Mouse (Mus musculus) hindbrain, embryonic 11.5 days (tissue): ENCODE results near the gene Dync1i2. TPM values are rescaled to one million over a fixed set of nuclear protein-coding genes. Genes with fewer than 3 reads are reported as not detected.

Experiments used
- ATAC-seq: fragments of 200-750 bp; cut with Nextera tagmentation; 2 replicates; pipeline ENCODE4 v1.8.0; 2017; ENCODE audit warnings: mild to moderate bottlenecking, moderate TSS enrichment, moderate library complexity; ENCODE audit not compliant: low FRiP score
- DNase-seq: peaks from one replicate; pipeline ENCODE4 v3.0.0-alpha.2; 2015; ENCODE audit warnings: low spot score
- H3K27ac ChIP-seq: fragments of 300-500 bp; sonication (generic); 2 replicates; pipeline ENCODE4 v1.5.1; 2014; ENCODE audit warnings: mild to moderate bottlenecking, low read depth, low read length
- H3K27me3 ChIP-seq: fragments of 300-500 bp; sonication (generic); 2 replicates; pipeline ENCODE4 v1.6.1; 2014; ENCODE audit warnings: mild to moderate bottlenecking, low read length, moderate library complexity, mixed read lengths; ENCODE audit not compliant: control insufficient read depth, insufficient read depth
- H3K36me3 ChIP-seq: fragments of 300-500 bp; sonication (generic); 2 replicates; pipeline ENCODE4 v1.6.1; 2014; ENCODE audit warnings: mild to moderate bottlenecking, low read length, moderate library complexity, mixed read lengths; ENCODE audit not compliant: control insufficient read depth, insufficient read depth
- H3K4me1 ChIP-seq: fragments of 300-500 bp; sonication (generic); replicated peaks from 2 replicates; pipeline ENCODE4 v1.6.1; 2014; ENCODE audit warnings: low read length, mixed read lengths; ENCODE audit not compliant: control insufficient read depth, insufficient read depth
- H3K4me2 ChIP-seq: fragments of 300-500 bp; sonication (generic); replicated peaks from 2 replicates; pipeline ENCODE4 v1.6.1; 2014; ENCODE audit warnings: mild to moderate bottlenecking, low read depth, low read length
- H3K4me3 ChIP-seq: fragments of 300-500 bp; sonication (generic); 2 replicates; pipeline ENCODE4 v1.5.1; 2014; ENCODE audit warnings: low read depth, low read length
- H3K9ac ChIP-seq: fragments of 300-500 bp; sonication (generic); 2 replicates; pipeline ENCODE4 v1.6.1; 2014; ENCODE audit warnings: low read depth, low read length
- H3K9me3 ChIP-seq: fragments of 300-500 bp; sonication (generic); 2 replicates; pipeline ENCODE4 v1.6.1; 2016; ENCODE audit warnings: low read length; ENCODE audit not compliant: control insufficient read depth
- WGBS: fragments of 180-500 bp; shearing (Covaris S2); extraction: QIAGEN DNeasy Blood & Tissue Kit; methylation state at CpG from one replicate; pipeline ENCODE4 v1.1.7; 2014; 5-methylcytosine and 5-hydroxymethylcytosine counted together
- polyA plus RNA-seq: library from polyadenylated mRNA; unstranded; fragments of >200 nt; fragmentation: Nextera tagmentation; extraction: Ambion mirVana; gene quantifications from 2 replicates; pipeline ENCODE4 v1.2.1, GENCODE M21; 2014

Dync1i2 gene
- polyA plus RNA-seq, 1 experiment from 2014 or later = 166 TPM

DNA sequence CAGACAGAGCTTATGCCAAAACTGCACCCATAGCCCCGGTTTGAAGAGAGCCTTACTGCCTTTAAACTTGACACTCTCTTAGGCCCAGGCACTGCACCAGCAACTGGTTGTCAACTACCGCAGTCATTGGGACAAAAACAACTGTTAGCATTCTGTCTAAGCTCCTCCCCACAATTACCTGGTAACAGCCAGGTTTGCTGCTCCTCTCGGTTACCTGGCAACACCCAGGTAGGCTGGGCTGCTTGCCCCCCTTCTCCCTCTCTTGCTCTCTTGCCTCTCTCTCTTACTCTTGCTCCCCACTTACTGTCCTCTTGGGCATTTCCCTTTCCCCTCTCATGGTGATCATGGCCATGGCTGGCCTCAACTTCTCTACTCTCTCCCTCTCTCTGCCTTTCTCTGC, 12.6 kb upstream of the Dync1i2 start:
- Histone ChIP-seq H3K9me3 (no peaks in the 10 kb centered on the region), H3K4me2 (no peak overlapping the region), H3K9ac (no peak overlapping the region), H3K27ac (no peak overlapping the region), H3K36me3 (no peaks in the 10 kb centered on the region), H3K4me3 (no peak overlapping the region), H3K4me1 (no peaks in the 10 kb centered on the region), H3K27me3 (no peaks in the 10 kb centered on the region)
- ATAC-seq (no peak), DNase-seq (no peak)
- WGBS = 58% methylated on average over 3 of the region's 3 CpGs

DNA sequence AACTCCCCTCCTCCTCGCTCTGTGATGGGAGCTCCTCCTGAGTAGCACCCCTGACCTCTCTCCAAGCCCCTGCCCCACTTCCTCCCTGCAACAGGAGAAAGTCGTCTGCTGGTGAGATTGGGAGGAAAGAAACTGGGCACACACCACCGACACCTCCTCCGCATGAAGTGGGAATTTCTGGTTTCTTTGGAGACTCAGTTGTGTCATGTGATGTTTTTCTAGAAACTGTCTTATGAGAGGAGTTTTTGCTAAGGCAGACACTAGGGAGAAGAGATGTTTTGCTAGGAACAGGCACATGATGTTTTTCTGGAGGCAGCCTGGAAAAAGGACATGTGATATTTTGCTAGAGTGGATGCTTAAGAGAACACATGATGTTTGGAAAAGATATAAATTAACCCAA, 11.0 kb upstream of the Dync1i2 start:
- Histone ChIP-seq H3K27ac (no peak overlapping the region), H3K27me3 (no peaks in the 10 kb centered on the region), H3K9me3 (no peaks in the 10 kb centered on the region), H3K9ac (no peak overlapping the region), H3K4me1 (no peaks in the 10 kb centered on the region), H3K4me3 (no peak overlapping the region), H3K36me3 (no peaks in the 10 kb centered on the region), H3K4me2 (no peak overlapping the region)
- DNase-seq (no peak), ATAC-seq (no peak)
- WGBS = 66% methylated on average over 4 of the region's 4 CpGs

DNA sequence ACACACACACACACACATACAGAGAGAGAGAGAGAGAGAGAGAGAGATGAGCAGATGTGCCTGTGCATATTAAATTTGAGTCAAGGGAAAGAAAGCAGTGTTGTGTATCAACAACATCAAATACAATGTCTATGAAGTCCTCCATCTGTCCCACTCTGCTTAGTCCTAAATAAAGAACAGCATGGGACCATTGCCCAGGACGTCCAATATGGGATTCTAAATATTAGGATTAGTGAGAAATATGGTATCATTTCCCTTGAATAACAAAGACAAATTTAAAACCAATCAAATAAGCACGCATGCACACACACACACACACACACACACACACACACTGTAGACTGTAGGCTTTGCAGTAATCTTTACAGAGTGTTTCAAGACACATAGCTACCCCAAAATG, 9.6 kb upstream of the Dync1i2 start:
- Histone ChIP-seq H3K9ac (no peak overlapping the region), H3K9me3 (no peaks in the 10 kb centered on the region), H3K36me3 (no peaks in the 10 kb centered on the region), H3K27ac (no peak overlapping the region), H3K4me1 (no peaks in the 10 kb centered on the region), H3K4me3 (no peak overlapping the region), H3K27me3 (no peaks in the 10 kb centered on the region), H3K4me2 (no peak overlapping the region)
- no peak for DNase-seq
- 89% methylated on average over 2 of the region's 2 CpGs for WGBS
- ATAC-seq = no peak

DNA sequence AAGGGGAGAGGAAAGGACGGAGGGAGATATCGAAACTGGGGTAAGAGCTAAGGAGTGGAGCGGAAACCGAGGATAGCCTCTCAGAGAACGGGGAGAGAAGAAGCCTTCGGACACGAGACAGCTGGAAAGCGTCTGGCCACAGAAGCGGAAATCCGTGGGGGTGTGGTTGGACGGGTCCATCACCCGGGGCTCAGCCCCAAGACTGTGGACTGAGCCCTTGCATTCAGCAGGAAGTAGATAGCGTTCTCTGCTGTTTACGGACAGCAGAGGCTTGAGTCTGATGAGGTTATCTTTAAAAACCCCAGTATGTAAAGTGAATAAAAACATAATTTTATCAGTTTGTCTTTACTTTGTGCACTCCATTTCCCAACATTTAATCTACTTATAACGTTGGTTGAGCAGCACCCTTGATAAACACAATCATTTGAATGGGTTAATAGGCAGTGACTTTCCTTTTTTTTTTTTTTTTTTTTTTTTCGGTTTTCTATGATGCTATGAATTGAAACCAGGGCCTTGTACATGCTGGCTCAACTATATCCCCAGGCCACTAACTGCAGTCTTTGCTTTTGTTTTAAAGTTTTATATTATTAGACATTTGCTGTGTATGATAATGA, 7.6 kb upstream of the Dync1i2 start:
- Histone ChIP-seq H3K4me1 (no peaks in the 10 kb centered on the region), H3K36me3 (no peaks in the 10 kb centered on the region), H3K4me3 (no peak overlapping the region), H3K27ac (no peak overlapping the region), H3K9ac (no peak overlapping the region), H3K27me3 (no peaks in the 10 kb centered on the region), H3K4me2 (no peak overlapping the region), H3K9me3 (no peaks in the 10 kb centered on the region)
- ATAC-seq = no peak
- WGBS = 85% methylated on average over 16 of the region's 16 CpGs
- DNase-seq = no peak

DNA sequence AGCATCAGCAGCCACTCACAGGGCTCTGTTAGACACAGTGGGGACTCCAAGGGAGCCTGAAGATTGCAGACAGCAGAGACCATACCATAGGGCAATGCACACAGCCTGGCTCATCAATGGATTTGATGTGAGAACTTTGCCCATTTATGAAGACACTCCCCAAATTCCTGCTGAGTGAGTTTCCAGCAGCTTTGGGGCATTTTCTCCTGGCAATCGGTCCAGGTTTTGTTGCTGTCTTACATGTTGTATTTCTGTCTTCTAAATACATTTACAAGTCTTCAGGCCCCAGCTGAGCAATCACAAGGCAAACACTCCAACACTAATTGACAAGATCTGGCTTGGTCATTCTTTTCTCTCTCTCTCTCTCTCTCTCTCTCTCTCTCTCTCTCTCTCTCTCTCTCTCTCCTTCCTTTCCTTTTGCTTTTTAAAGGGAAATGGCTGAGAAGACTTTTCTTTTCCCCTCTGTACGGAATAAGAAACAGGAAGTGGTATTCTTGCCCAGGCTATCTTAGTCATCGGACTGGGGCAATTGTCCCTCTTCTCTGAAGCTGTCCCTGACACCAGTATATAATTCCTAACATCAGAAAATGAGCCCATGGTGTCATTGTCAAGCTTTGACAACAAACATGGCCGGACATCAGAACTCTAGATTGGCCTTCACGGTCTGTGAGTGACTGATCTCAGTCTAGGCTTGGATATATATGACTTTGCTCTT, 2.3 kb upstream of the Dync1i2 start:
- Histone ChIP-seq H3K4me2 (no peak overlapping the region), H3K27me3 (no peaks in the 10 kb centered on the region), H3K4me1 (no peaks in the 10 kb centered on the region), H3K4me3 (no peak overlapping the region), H3K9me3 (no peaks in the 10 kb centered on the region), H3K27ac (no peak overlapping the region), H3K36me3 (no peaks in the 10 kb centered on the region), H3K9ac (no peak overlapping the region)
- DNase-seq (no peak), ATAC-seq (no peak)
- WGBS = 84% methylated on average over 5 of the region's 5 CpGs

GRCm38 (mm10) chr2:71211096-71211495, 410 bp upstream of the Dync1i2 start:
- DNase-seq = no peak
- 91% methylated on average over 2 of the region's 2 CpGs for WGBS
- Histone ChIP-seq H3K9me3 (no peaks in the 10 kb centered on the region), H3K27ac (no peak overlapping the region), H3K4me1 (no peaks in the 10 kb centered on the region), H3K27me3 (no peaks in the 10 kb centered on the region), H3K4me3 (no peak overlapping the region), H3K36me3 (no peaks in the 10 kb centered on the region), H3K4me2 (no peak overlapping the region), H3K9ac (no peak overlapping the region)
- ATAC-seq = no peak

- Histone ChIP-seq H3K36me3 (no peaks in the 10 kb centered on the region), H3K4me2 (peak overlapping the region; percentile 48), H3K9me3 (no peaks in the 10 kb centered on the region), H3K4me3 (peak overlapping the region; percentile 93), H3K4me1 (no peaks in the 10 kb centered on the region), H3K27ac (peak overlapping the region; percentile 77), H3K27me3 (no peaks in the 10 kb centered on the region), H3K9ac (peak overlapping the region; percentile 88)
- DNase-seq (no peak), ATAC-seq (no peak)
- 1% methylated on average over 6 of the region's 6 CpGs for WGBS
These were observed 837 bp downstream of the Dync1i2 start for GRCm38 (mm10) chr2:71212360-71212726.

GRCm38 (mm10) chr2:71221020-71221419, 9.5 kb downstream of the Dync1i2 start:
- DNase-seq (no peak), ATAC-seq (no peak)
- Histone ChIP-seq H3K36me3 (peaks cover 10% of the 10 kb centered on the region), H3K27ac (no peak overlapping the region), H3K4me1 (no peaks in the 10 kb centered on the region), H3K4me3 (no peak overlapping the region), H3K27me3 (no peaks in the 10 kb centered on the region), H3K9me3 (no peaks in the 10 kb centered on the region), H3K4me2 (no peak overlapping the region), H3K9ac (no peak overlapping the region)
- WGBS = 58% methylated on average over 1 of the region's 1 CpGs

DNA sequence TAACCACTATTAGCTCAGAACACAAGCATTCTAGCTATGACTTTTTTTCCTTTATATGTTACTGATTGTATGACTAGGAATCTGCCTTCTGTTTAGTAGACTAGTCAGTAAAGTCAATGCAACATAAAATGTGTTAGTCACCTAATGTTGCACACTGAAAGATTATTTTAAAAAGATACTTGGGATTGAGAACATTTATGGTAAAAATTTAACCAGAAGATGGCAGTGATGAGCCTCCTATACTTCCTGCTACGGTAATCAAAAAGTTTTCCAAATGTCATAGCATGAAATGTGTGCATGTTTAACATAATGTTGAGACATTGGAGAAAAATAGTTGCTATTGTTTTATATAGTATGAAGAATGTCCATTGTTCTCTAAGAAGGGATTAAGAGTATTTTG, 15.9 kb downstream of the Dync1i2 start:
- H3K4me1 ChIP-seq = no peaks in the 10 kb centered on the region
- no peak overlapping the region for H3K4me2 ChIP-seq
- no peak overlapping the region for H3K27ac ChIP-seq
- 80% methylated on average over 1 of the region's 1 CpGs for WGBS
- no peaks in the 10 kb centered on the region for H3K27me3 ChIP-seq
- H3K4me3 ChIP-seq = no peak overlapping the region
- DNase-seq (no peak), ATAC-seq (no peak)
- H3K9ac ChIP-seq = no peak overlapping the region
- H3K9me3 ChIP-seq = no peaks in the 10 kb centered on the region
- peaks cover 2% of the 10 kb centered on the region; the same call in 1 of the 2 replicates for H3K36me3 ChIP-seq
